Mouse (Mus musculus) layer of hippocampus, adult 6 months (tissue): ENCODE data around the gene Pnma1. TPM values are rescaled to one million over a fixed set of nuclear protein-coding genes. Genes with fewer than 3 reads are reported as not detected.

ENCODE experiments used
- long read RNA-seq, 2 experiments: library from polyadenylated mRNA; unstranded; transcript quantifications; one replicate each; pipeline ENCODE4 v2.0.0; 2019 to 2020
- polyA plus RNA-seq: library from polyadenylated mRNA; unstranded; fragments of <200 nt; fragmentation: Nextera tagmentation; gene quantifications from 2 replicates; pipeline ENCODE4 v1.2.3, GENCODE M21; 2021

Pnma1 gene
- 3.5 and 5.8 TPM in 2 replicates for polyA plus RNA-seq
- long read RNA-seq, experiment 1, transcript Pnma1-201 (1 exons, 2,359 nt): major isoform, 14 of 14 reads
- long read RNA-seq, experiment 1, partial matches to known transcripts: 0 of 14 reads
- long read RNA-seq, experiment 1, other reads (novel, unspliced or antisense): 0 of 14 reads
- long read RNA-seq, experiment 2, transcript Pnma1-201 (1 exons, 2,359 nt): major isoform, 23 of 23 reads
- long read RNA-seq, experiment 2, partial matches to known transcripts: 0 of 23 reads
- long read RNA-seq, experiment 2, other reads (novel, unspliced or antisense): 0 of 23 reads

GRCm38 (mm10) chr12:84147954-84148621 is at the start of gene Pnma1:
Pnma1 (minus strand) TSS chr12:84148489.

GRCm38 (mm10) chr12:84114153-84114994 is 33.9 kb downstream of the Pnma1 start, which contains the start of gene Dnal1:
Dnal1 (plus strand) TSS chr12:84114366.

GRCm38 (mm10) chr12:84100604-84101492 is 47.4 kb downstream of the Pnma1 start, which contains the start of gene Acot6:
Acot6 (plus strand) TSS chr12:84100654.

Other genes with a start within 250 kb of the Pnma1 start
- 8.6 and 12.7 TPM in 2 replicates for gene Numb, start 226.6 kb downstream of the Pnma1 start, polyA plus RNA-seq
- 13.3 and 18.4 TPM in 2 replicates for gene Riox1, start 197.9 kb downstream of the Pnma1 start, polyA plus RNA-seq
- not detected in 2 replicates for gene Heatr4, start 163.6 kb downstream of the Pnma1 start, polyA plus RNA-seq
- 37.1 and 43.3 TPM in 2 replicates for gene Acot2, start 160.6 kb downstream of the Pnma1 start, polyA plus RNA-seq
- 42.1 and 43.0 TPM in 2 replicates for gene Acot1, start 139.0 kb downstream of the Pnma1 start, polyA plus RNA-seq
- gene Acot4, start 110.1 kb downstream of the Pnma1 start, polyA plus RNA-seq: 1.6 and 1.7 TPM in 2 replicates
- gene Gm49366, start 109.6 kb downstream of the Pnma1 start, polyA plus RNA-seq: not detected in 2 replicates
- gene Acot3, start 96.3 kb downstream of the Pnma1 start, polyA plus RNA-seq: 3.0 and 3.5 TPM in 2 replicates
- gene Acot5, start 79.2 kb downstream of the Pnma1 start, polyA plus RNA-seq: 13.9 and 15.2 TPM in 2 replicates
- gene Acot6, start 47.8 kb downstream of the Pnma1 start, polyA plus RNA-seq: 2.0 and 2.2 TPM in 2 replicates
- 20.4 and 21.2 TPM in 2 replicates for gene Dnal1, start 34.1 kb downstream of the Pnma1 start, polyA plus RNA-seq
- 6.0 and 8.0 TPM in 2 replicates for gene Elmsan1, start 70.4 kb upstream of the Pnma1 start, polyA plus RNA-seq
- gene Ptgr2, start 136.7 kb upstream of the Pnma1 start, polyA plus RNA-seq: 22.2 and 35.4 TPM in 2 replicates
- gene Zfp410, start 168.4 kb upstream of the Pnma1 start, polyA plus RNA-seq: 20.4 and 21.8 TPM in 2 replicates
- 22.0 and 22.8 TPM in 2 replicates for gene Coq6, start 213.2 kb upstream of the Pnma1 start, polyA plus RNA-seq
- 6.8 TPM in 2 replicates for gene Fam161b, start 213.3 kb upstream of the Pnma1 start, polyA plus RNA-seq